8 mouse cellular contexts compared by ENCODE assay signal in genomic region chr7:30717716-30718046, GRCm38 (mm10). TPM values are rescaled to one million over a fixed set of nuclear protein-coding genes. Genes with fewer than 3 reads are reported as not detected.
A peak's percentile ranks its signal among the peaks of the same experiment; 100 is the strongest.
DNase-seq lines count a peak whose midpoint lies in the region; ATAC-seq and TF ChIP-seq lines count a peak whose summit lies in the region.

No protein-coding gene starts in this region.

- H3K4me3 ChIP-seq in lung, embryonic 16.5 days (ENCODE audit: low read length): peak overlapping the region; percentile 38
- peak overlapping the region; percentile 34 for H3K4me3 ChIP-seq in forebrain, embryonic 12.5 days (replicated peaks)
- H3K4me3 ChIP-seq in limb, embryonic 13.5 days: peak overlapping the region; percentile 37
- peak overlapping the region; percentile 56 for H3K4me3 ChIP-seq in small intestine, adult 2 months (ENCODE audit: low read depth, low read length)

- peak overlapping the region; percentile 22; the same call in 1 of the 2 replicates for H3K9ac ChIP-seq in lung, embryonic 16.5 days (ENCODE audit: low read length)
- H3K9ac ChIP-seq in forebrain, embryonic 12.5 days: peak overlapping the region; percentile 45; the same call in 1 of the 2 replicates
- 0 out of 2 replicates have a peak overlapping the region, but pooled peaks have one; percentile 15 for H3K9ac ChIP-seq in limb, embryonic 13.5 days

- H3K36me3 ChIP-seq in lung, embryonic 16.5 days (ENCODE audit: control insufficient read depth, insufficient read depth, low read length): no peaks in the 10 kb centered on the region
- H3K36me3 ChIP-seq in forebrain, embryonic 12.5 days (replicated peaks): no peaks in the 10 kb centered on the region
- no peaks in the 10 kb centered on the region for H3K36me3 ChIP-seq in limb, embryonic 13.5 days
- H3K36me3 ChIP-seq in small intestine, adult 2 months (ENCODE audit: control insufficient read depth, insufficient read depth, low read length): no peaks in the 10 kb centered on the region

- WGBS in lung, embryonic 16.5 days: 12% methylated on average over 14 of the region's 14 CpGs
- WGBS in forebrain, embryonic 12.5 days: 10% methylated on average over 14 of the region's 14 CpGs
- WGBS in limb, embryonic 13.5 days: 15% methylated on average over 14 of the region's 14 CpGs
- WGBS in small intestine, adult 2 months: 16% methylated on average over 14 of the region's 14 CpGs

- no peak for DNase-seq in lung, postnatal 36 days
- no peak for DNase-seq in cerebellum, adult 18-20 months
- no peak for DNase-seq in layer of hippocampus, adult 9-11 months
- no peak for DNase-seq in right cerebral cortex, postnatal 25 days

- no peaks in the 10 kb centered on the region for H3K9me3 ChIP-seq in lung, embryonic 16.5 days (ENCODE audit: control insufficient read depth, low read length)
- no peaks in the 10 kb centered on the region for H3K9me3 ChIP-seq in forebrain, embryonic 12.5 days
- no peaks in the 10 kb centered on the region for H3K9me3 ChIP-seq in limb, embryonic 13.5 days

- H3K4me2 ChIP-seq in lung, embryonic 16.5 days (ENCODE audit: low read depth, low read length): peak overlapping the region; percentile 52
- peak overlapping the region; percentile 57 for H3K4me2 ChIP-seq in forebrain, embryonic 12.5 days
- H3K4me2 ChIP-seq in limb, embryonic 13.5 days (replicated peaks): peak overlapping the region; percentile 65

- H3K4me1 ChIP-seq in lung, embryonic 16.5 days (replicated peaks; ENCODE audit: control insufficient read depth, insufficient read depth, low read length): peaks cover 2% of the 10 kb centered on the region; the same call in 1 of the 2 replicates
- H3K4me1 ChIP-seq in forebrain, embryonic 12.5 days: peaks cover 10% of the 10 kb centered on the region
- H3K4me1 ChIP-seq in limb, embryonic 13.5 days: peaks cover 12% of the 10 kb centered on the region
- H3K4me1 ChIP-seq in small intestine, adult 2 months (ENCODE audit: control insufficient read depth, insufficient read depth, insufficient read length, low read length): peaks cover 10% of the 10 kb centered on the region

- no peak for ATAC-seq in lung, embryonic 16.5 days (ENCODE audit: low read depth)
- no peak; the same call in 1 of the 2 replicates for ATAC-seq in forebrain, embryonic 12.5 days (ENCODE audit: low FRiP score)
- ATAC-seq in limb, embryonic 13.5 days (ENCODE audit: low FRiP score, low read depth): no peak

- no peak overlapping the region for H3K27ac ChIP-seq in lung, embryonic 16.5 days (ENCODE audit: low read length)
- no peak overlapping the region for H3K27ac ChIP-seq in forebrain, embryonic 12.5 days
- H3K27ac ChIP-seq in limb, embryonic 13.5 days: no peak overlapping the region
- H3K27ac ChIP-seq in small intestine, adult 2 months (ENCODE audit: insufficient read depth, low read depth, low read length): no peak overlapping the region

- H3K27me3 ChIP-seq in lung, embryonic 16.5 days (ENCODE audit: control insufficient read depth, insufficient read depth, low read depth, low read length): peaks cover 16% of the 10 kb centered on the region
- peaks cover 32% of the 10 kb centered on the region for H3K27me3 ChIP-seq in forebrain, embryonic 12.5 days
- H3K27me3 ChIP-seq in limb, embryonic 13.5 days: peaks cover 50% of the 10 kb centered on the region
- no peaks in the 10 kb centered on the region for H3K27me3 ChIP-seq in small intestine, adult 2 months (ENCODE audit: control insufficient read depth, insufficient read depth, low read length)

- no peak for TF ChIP-seq CTCF in small intestine, adult 2 months (IDR thresholded peaks at IDR 0.05; ENCODE audit: extremely low read depth, insufficient read length, insufficient replicate concordance, low read depth, low read length)

- TF ChIP-seq POLR2A in small intestine, adult 2 months (IDR thresholded peaks at IDR 0.05; ENCODE audit: low read depth, low read length): no peak

RNA-seq across cellular contexts. Expression of gene Atp4a, which starts 5.7 kb away (rescaled TPM):
- 0.10 and 0.26 TPM in 2 replicates for polyA plus RNA-seq in lung, embryonic 16.5 days (2015; fragmentation: Nextera tagmentation; extraction: Ambion mirVana)
- polyA plus RNA-seq in forebrain, embryonic 12.5 days (2016; fragmentation: Nextera tagmentation; extraction: Ambion mirVana): 1.6 and 1.8 TPM in 2 replicates
- polyA plus RNA-seq in limb, embryonic 13.5 days (2015; fragmentation: Nextera tagmentation; extraction: Ambion mirVana): 0.09 and 0.40 TPM in 2 replicates
- polyA plus RNA-seq in small intestine, adult 2 months (2012; rRNA removed): 0.37 and 1.2 TPM in 2 replicates

RNA-seq across cellular contexts. Expression of gene Tmem147, which starts 11.7 kb away (rescaled TPM):
- polyA plus RNA-seq in lung, embryonic 16.5 days (2015; fragmentation: Nextera tagmentation; extraction: Ambion mirVana): 148 and 160 TPM in 2 replicates
- polyA plus RNA-seq in forebrain, embryonic 12.5 days (2016; fragmentation: Nextera tagmentation; extraction: Ambion mirVana): 135 and 144 TPM in 2 replicates
- polyA plus RNA-seq in limb, embryonic 13.5 days (2015; fragmentation: Nextera tagmentation; extraction: Ambion mirVana): 187 and 189 TPM in 2 replicates
- 181 and 200 TPM in 2 replicates for polyA plus RNA-seq in small intestine, adult 2 months (2012; rRNA removed)

RNA-seq across cellular contexts. Expression of gene 2200002J24Rik, which starts 19.0 kb away (rescaled TPM):
- 0.75 and 1.4 TPM in 2 replicates for polyA plus RNA-seq in lung, embryonic 16.5 days (2015; fragmentation: Nextera tagmentation; extraction: Ambion mirVana)
- 0.33 TPM in 1 of 2 replicates, not detected in the other for polyA plus RNA-seq in forebrain, embryonic 12.5 days (2016; fragmentation: Nextera tagmentation; extraction: Ambion mirVana)
- polyA plus RNA-seq in limb, embryonic 13.5 days (2015; fragmentation: Nextera tagmentation; extraction: Ambion mirVana): not detected in 2 replicates
- polyA plus RNA-seq in small intestine, adult 2 months (2012; rRNA removed): 1.1 and 6.1 TPM in 2 replicates

RNA-seq across cellular contexts. Expression of gene Gapdhs, which starts 25.8 kb away (rescaled TPM):
- 0.45 and 0.58 TPM in 2 replicates for polyA plus RNA-seq in lung, embryonic 16.5 days (2015; fragmentation: Nextera tagmentation; extraction: Ambion mirVana)
- polyA plus RNA-seq in forebrain, embryonic 12.5 days (2016; fragmentation: Nextera tagmentation; extraction: Ambion mirVana): 0.49 and 0.69 TPM in 2 replicates
- polyA plus RNA-seq in limb, embryonic 13.5 days (2015; fragmentation: Nextera tagmentation; extraction: Ambion mirVana): 0.51 and 0.71 TPM in 2 replicates
- not detected in 2 replicates for polyA plus RNA-seq in small intestine, adult 2 months (2012; rRNA removed)

RNA-seq across cellular contexts. Expression of gene Sbsn, which starts 33.6 kb away (rescaled TPM):
- 1.5 and 2.6 TPM in 2 replicates for polyA plus RNA-seq in lung, embryonic 16.5 days (2015; fragmentation: Nextera tagmentation; extraction: Ambion mirVana)
- 1.5 and 2.0 TPM in 2 replicates for polyA plus RNA-seq in forebrain, embryonic 12.5 days (2016; fragmentation: Nextera tagmentation; extraction: Ambion mirVana)
- polyA plus RNA-seq in limb, embryonic 13.5 days (2015; fragmentation: Nextera tagmentation; extraction: Ambion mirVana): 1.6 and 2.2 TPM in 2 replicates
- polyA plus RNA-seq in small intestine, adult 2 months (2012; rRNA removed): 0.23 and 0.27 TPM in 2 replicates
